Mouse (Mus musculus) heart, embryonic 14.5 days (tissue): ENCODE data around the gene Ccdc13. TPM values are rescaled to one million over a fixed set of nuclear protein-coding genes. Genes with fewer than 3 reads are reported as not detected.

Experiments
- ATAC-seq: fragments of 200-750 bp; cut with Nextera tagmentation; 2 replicates; pipeline ENCODE4 v1.8.0; 2017; ENCODE audit warnings: low read depth, moderate TSS enrichment; ENCODE audit not compliant: insufficient number of reproducible peaks, insufficient read depth, low FRiP score
- H3K27ac ChIP-seq, 2 experiments: fragments of 200-500 bp in 1 of 2; fragments of 300-500 bp in 1 of 2; sonication (generic) in 1 of 2; replicated peaks in 1 of 2; 2 replicates each; pipeline ENCODE4 v1.5.1; 2012 to 2014; ENCODE audit warnings: low read depth in 2 of 2, low read length in 2 of 2, control low read depth in 1 of 2, mild to moderate bottlenecking in 1 of 2, mixed read lengths in 1 of 2; ENCODE audit not compliant: control insufficient read depth in 1 of 2, insufficient read depth in 1 of 2
- H3K27me3 ChIP-seq: fragments of 300-500 bp; sonication (generic); 2 replicates; pipeline ENCODE4 v1.6.1; 2014; ENCODE audit warnings: mild to moderate bottlenecking, low read length, control low read depth; ENCODE audit not compliant: control insufficient read depth, insufficient read depth
- H3K36me3 ChIP-seq: fragments of 300-500 bp; sonication (generic); 2 replicates; pipeline ENCODE4 v1.6.1; 2014; ENCODE audit warnings: mild to moderate bottlenecking, control low read depth, low read length, mixed read lengths; ENCODE audit not compliant: control insufficient read depth, insufficient read depth
- H3K4me1 ChIP-seq, 2 experiments: fragments of 200-500 bp in 1 of 2; fragments of 300-500 bp in 1 of 2; sonication (generic) in 1 of 2; 2 replicates each; pipeline ENCODE4 v1.6.1; 2012 to 2014; ENCODE audit warnings: low read length in 2 of 2, control low read depth in 1 of 2, mixed read lengths in 1 of 2; ENCODE audit not compliant: control insufficient read depth in 2 of 2, insufficient read depth in 2 of 2
- H3K4me2 ChIP-seq: fragments of 300-500 bp; sonication (generic); 2 replicates; pipeline ENCODE4 v1.6.1; 2014; ENCODE audit warnings: mild to moderate bottlenecking, low read length
- H3K4me3 ChIP-seq, 2 experiments: fragments of 200-500 bp in 1 of 2; fragments of 300-500 bp in 1 of 2; sonication (generic) in 1 of 2; 2 replicates each; pipeline ENCODE4 v1.5.1; 2012 to 2014; ENCODE audit warnings: low read length in 2 of 2, mild to moderate bottlenecking in 2 of 2, control low read depth in 1 of 2, low read depth in 1 of 2, moderate library complexity in 1 of 2; ENCODE audit not compliant: control insufficient read depth in 1 of 2, insufficient read depth in 1 of 2
- H3K9ac ChIP-seq: fragments of 300-500 bp; sonication (generic); 2 replicates; pipeline ENCODE4 v1.6.1; 2014; ENCODE audit warnings: mild to moderate bottlenecking, low read length
- H3K9me3 ChIP-seq: fragments of 300-500 bp; sonication (generic); 2 replicates; pipeline ENCODE4 v1.6.1; 2016; ENCODE audit warnings: low read length, control low read depth; ENCODE audit not compliant: control insufficient read depth
- WGBS: fragments of 180-500 bp; shearing (Covaris S2); extraction: QIAGEN DNeasy Blood & Tissue Kit; methylation state at CpG from one replicate; pipeline ENCODE4 v1.1.7; 2014; 5-methylcytosine and 5-hydroxymethylcytosine counted together
- polyA plus RNA-seq: library from polyadenylated mRNA; unstranded; fragments of >200 nt; fragmentation: Nextera tagmentation; extraction: Ambion mirVana; gene quantifications from 2 replicates; pipeline ENCODE4 v1.2.1, GENCODE M21; 2014

The Ccdc13 gene
- polyA plus RNA-seq, 1 experiment from 2014 or later = 0.27 TPM

GRCm38 (mm10) chr9:121798887-121799520 is 40.3 kb downstream of the Ccdc13 start:
- Histone ChIP-seq H3K27me3 (peaks cover 10% of the 10 kb centered on the region; the same call in 1 of the 2 replicates), H3K27ac (no peak overlapping the region), H3K4me1 (peaks cover 13 to 29% of the 10 kb centered on the region in 2 experiments), H3K4me2 (no peak overlapping the region), H3K9ac (no peak overlapping the region), H3K9me3 (no peaks in the 10 kb centered on the region), H3K4me3 (no peak overlapping the region), H3K36me3 (no peaks in the 10 kb centered on the region)
- WGBS = 42% methylated on average over 6 of the region's 6 CpGs
- no peak for ATAC-seq

GRCm38 (mm10) chr9:121797722-121798121 is 41.5 kb downstream of the Ccdc13 start:
- H3K9me3 ChIP-seq = no peaks in the 10 kb centered on the region
- no peak overlapping the region for H3K4me2 ChIP-seq
- 24% methylated on average over 12 of the region's 12 CpGs for WGBS
- no peak overlapping the region for H3K9ac ChIP-seq
- no peak overlapping the region for H3K4me3 ChIP-seq
- no peak for ATAC-seq
- peaks cover 10% of the 10 kb centered on the region; the same call in 1 of the 2 replicates for H3K27me3 ChIP-seq
- peaks cover 13 to 21% of the 10 kb centered on the region in 2 experiments for H3K4me1 ChIP-seq
- no peaks in the 10 kb centered on the region for H3K36me3 ChIP-seq
- no peak overlapping the region for H3K27ac ChIP-seq

GRCm38 (mm10) chr9:121794972-121795539 is 44.2 kb downstream of the Ccdc13 start:
- Histone ChIP-seq H3K9ac (no peak overlapping the region), H3K27ac (peak overlapping the region in 1 of 2 experiments; percentile 46; a peak in 2 of 4 replicates), H3K9me3 (no peaks in the 10 kb centered on the region), H3K27me3 (peaks cover 10% of the 10 kb centered on the region; the same call in 1 of the 2 replicates), H3K36me3 (no peaks in the 10 kb centered on the region), H3K4me1 (peaks cover 29 to 42% of the 10 kb centered on the region in 2 experiments), H3K4me2 (no peak overlapping the region), H3K4me3 (no peak overlapping the region)
- 50% methylated on average over 1 of the region's 1 CpGs for WGBS
- no peak for ATAC-seq

GRCm38 (mm10) chr9:121791757-121792521 is 47.3 kb downstream of the Ccdc13 start, which contains the start of gene Hhatl:
Gene Hhatl, minus strand, starts transcription at chr9:121792507.
- H3K36me3 ChIP-seq = peaks cover 3% of the 10 kb centered on the region; the same call in 1 of the 2 replicates
- H3K9me3 ChIP-seq = no peaks in the 10 kb centered on the region
- H3K27me3 ChIP-seq = peaks cover 9% of the 10 kb centered on the region; the same call in 1 of the 2 replicates
- peak within 1 kb of the TSS; percentile 30 for H3K4me3 ChIP-seq
- peak; percentile 52 for ATAC-seq
- WGBS = 26% methylated on average over 24 of the region's 24 CpGs
- peak within 1 kb of the TSS; percentile 63 for H3K4me2 ChIP-seq
- peak within 1 kb of the TSS; percentile 66 to 88 for H3K27ac ChIP-seq
- peak within 1 kb of the TSS; percentile 62 for H3K9ac ChIP-seq
- H3K4me1 ChIP-seq = peaks cover 29 to 34% of the 10 kb centered on the region in 2 experiments

- ATAC-seq = peak; percentile 37
Measured at GRCm38 (mm10) chr9:121791206-121791605, 48.1 kb downstream of the Ccdc13 start.

GRCm38 (mm10) chr9:121786359-121786758 is 52.9 kb downstream of the Ccdc13 start:
- peaks cover 3% of the 10 kb centered on the region; the same call in 1 of the 2 replicates for H3K36me3 ChIP-seq
- H3K4me3 ChIP-seq = no peak overlapping the region
- no peak for ATAC-seq
- H3K4me2 ChIP-seq = no peak overlapping the region
- H3K27ac ChIP-seq = no peak overlapping the region
- H3K9me3 ChIP-seq = no peaks in the 10 kb centered on the region
- no peak overlapping the region for H3K9ac ChIP-seq
- H3K4me1 ChIP-seq = peaks cover 10% of the 10 kb centered on the region in 2 experiments
- 87% methylated on average over 2 of the region's 2 CpGs for WGBS
- peaks cover 4% of the 10 kb centered on the region; the same call in 1 of the 2 replicates for H3K27me3 ChIP-seq

More at GRCm38 (mm10) chr9:121791206-121791605, 48.1 kb downstream of the Ccdc13 start:
- 3% methylated on average over 5 of the region's 5 CpGs for WGBS
- peak overlapping the region; percentile 36; the same call in 1 of the 2 replicates for H3K9ac ChIP-seq
- H3K27me3 ChIP-seq = peaks cover 4% of the 10 kb centered on the region; the same call in 1 of the 2 replicates
- H3K4me3 ChIP-seq = peak overlapping the region; percentile 30
- H3K4me2 ChIP-seq = peak overlapping the region; percentile 63
- H3K36me3 ChIP-seq = peaks cover 3% of the 10 kb centered on the region; the same call in 1 of the 2 replicates
- peak overlapping the region; percentile 40 to 88 for H3K27ac ChIP-seq
- no peaks in the 10 kb centered on the region for H3K9me3 ChIP-seq
- H3K4me1 ChIP-seq = peaks cover 29 to 34% of the 10 kb centered on the region in 2 experiments

- Histone ChIP-seq H3K9me3 (no peaks in the 10 kb centered on the region), H3K27me3 (peaks cover 4% of the 10 kb centered on the region; the same call in 1 of the 2 replicates), H3K4me3 (no peak overlapping the region), H3K27ac (no peak overlapping the region), H3K4me2 (no peak overlapping the region), H3K4me1 (peaks cover 0 to 2% of the 10 kb centered on the region in 2 experiments; a peak in 1 of 4 replicates), H3K9ac (no peak overlapping the region), H3K36me3 (peaks cover 3% of the 10 kb centered on the region; the same call in 1 of the 2 replicates)
- WGBS = 85% methylated on average over 8 of the region's 8 CpGs
- no peak for ATAC-seq
Measured at GRCm38 (mm10) chr9:121785261-121785660, 54.0 kb downstream of the Ccdc13 start.
